Mouse (Mus musculus): ENCODE data around the gene Top1. TPM values are rescaled to one million over a fixed set of nuclear protein-coding genes. Genes with fewer than 3 reads are reported as not detected.

The Top1 gene
- polyA plus RNA-seq, 1 experiment from 2014 or later = 65.3 TPM

DNA sequence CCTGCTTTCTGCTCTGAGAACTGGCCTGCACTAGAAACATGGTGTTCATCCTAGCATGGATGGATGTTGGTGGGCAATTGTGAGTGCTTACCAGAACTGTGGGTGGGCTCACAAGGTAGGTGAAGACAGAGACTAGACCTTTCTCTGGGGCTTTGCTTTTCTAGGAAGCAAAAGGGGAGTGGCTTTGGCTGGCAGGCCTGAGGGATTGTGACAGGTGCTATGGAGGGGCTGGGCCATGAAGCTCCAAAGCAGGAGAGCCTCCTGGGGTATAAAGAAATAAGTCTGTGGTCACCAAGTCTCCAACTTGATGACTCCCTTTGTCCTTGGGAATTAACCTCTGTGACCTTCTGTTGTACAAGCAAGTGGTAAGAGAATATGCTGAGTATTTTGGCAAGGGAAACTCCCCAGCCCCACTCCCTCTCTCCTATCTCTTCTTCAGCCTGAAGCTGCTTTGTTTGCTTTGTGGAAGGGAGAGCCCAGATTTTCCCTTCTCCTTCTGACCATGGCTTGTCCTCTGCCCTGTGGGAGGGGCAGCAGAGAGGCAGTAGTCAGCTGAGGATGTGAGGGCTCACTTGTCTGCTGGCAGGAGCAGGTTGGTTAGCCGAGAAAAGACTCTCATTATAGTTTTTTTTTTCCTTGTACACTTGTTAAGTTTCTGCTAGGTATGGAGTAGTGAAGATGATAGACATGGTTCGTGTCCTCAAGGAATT is 94.1 kb downstream of the Top1 start:
- H3K4me2 ChIP-seq (replicated peaks) = no peak overlapping the region

DNA sequence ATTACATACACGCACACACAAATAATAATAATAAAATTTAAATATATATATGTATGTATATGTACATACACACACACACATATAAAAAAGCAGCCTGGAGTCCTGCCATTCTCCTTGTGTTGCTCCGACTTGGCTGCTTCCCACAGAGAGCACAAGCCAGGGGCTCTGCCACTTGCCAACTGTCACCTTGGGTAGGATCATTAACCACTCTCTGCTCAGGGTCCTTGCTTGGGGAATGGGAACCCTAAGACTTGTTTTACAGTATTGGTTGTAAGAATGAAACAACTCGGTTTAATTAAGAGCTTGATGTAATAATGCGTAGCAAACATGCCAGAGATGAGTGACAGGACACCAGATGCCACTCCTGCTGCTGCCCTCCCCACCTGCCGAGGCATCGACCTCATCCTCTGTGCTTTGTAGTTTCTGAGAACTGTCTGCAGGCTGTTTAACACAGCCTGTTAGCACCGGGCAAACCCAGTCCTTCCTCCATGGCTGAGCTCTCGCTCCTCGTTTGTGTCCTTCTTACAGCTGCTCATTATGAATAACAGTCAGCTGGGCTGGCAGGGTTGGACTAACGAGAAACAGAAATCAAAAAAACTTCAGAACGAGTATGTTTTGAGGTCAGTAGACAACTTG is 95.0 kb downstream of the Top1 start:
- Histone ChIP-seq H3K9me3 (no peaks in the 10 kb centered on the region), H3K4me1 (replicated peaks) (peaks cover 46% of the 10 kb centered on the region), H3K4me3 (replicated peaks) (no peak overlapping the region), H3K27ac (0 out of 2 replicates have a peak overlapping the region, but pooled peaks have one; percentile 37), H3K4me2 (replicated peaks) (no peak overlapping the region), H3K9ac (no peak overlapping the region), H3K36me3 (peaks cover 6% of the 10 kb centered on the region; the same call in 1 of the 2 replicates), H3K27me3 (replicated peaks) (no peaks in the 10 kb centered on the region)
- no peak for ATAC-seq
- 72% methylated on average over 11 of the region's 11 CpGs for WGBS

More for the DNA sequence above, 94.1 kb downstream of the Top1 start:
- Histone ChIP-seq H3K27ac (peak overlapping the region; percentile 37), H3K27me3 (replicated peaks) (no peaks in the 10 kb centered on the region), H3K36me3 (peaks cover 8% of the 10 kb centered on the region; the same call in 1 of the 2 replicates), H3K9me3 (no peaks in the 10 kb centered on the region), H3K4me1 (replicated peaks) (peaks cover 50% of the 10 kb centered on the region), H3K9ac (no peak overlapping the region), H3K4me3 (replicated peaks) (no peak overlapping the region)
- 51% methylated on average over 2 of the region's 2 CpGs for WGBS
- ATAC-seq = peak; percentile 64

DNA sequence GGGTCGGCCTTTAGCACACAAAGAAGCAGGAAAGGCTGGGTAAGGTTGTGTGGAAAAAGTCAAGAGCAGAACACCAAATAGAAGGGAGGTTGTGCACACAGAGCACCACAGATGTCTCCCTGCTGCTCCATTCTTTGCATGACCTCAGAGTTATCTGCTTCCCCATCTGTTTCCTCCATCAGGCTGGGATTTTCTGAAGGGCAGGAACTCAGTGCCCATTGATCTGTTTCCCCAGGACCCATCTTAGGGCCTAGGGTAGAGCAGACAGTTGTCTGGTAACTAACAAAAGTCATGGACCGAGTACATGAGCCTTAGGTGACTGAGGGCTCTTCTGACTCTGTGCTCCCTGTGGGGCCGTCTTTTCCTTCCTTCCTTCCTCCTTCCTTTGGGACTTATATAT is 95.9 kb downstream of the Top1 start:
- WGBS = 66% methylated on average over 3 of the region's 3 CpGs
- Histone ChIP-seq H3K27ac (0 out of 2 replicates have a peak overlapping the region, but pooled peaks have one; percentile 5), H3K4me2 (replicated peaks) (no peak overlapping the region), H3K9me3 (no peaks in the 10 kb centered on the region), H3K4me3 (replicated peaks) (no peak overlapping the region), H3K27me3 (replicated peaks) (no peaks in the 10 kb centered on the region), H3K4me1 (replicated peaks) (peaks cover 42% of the 10 kb centered on the region), H3K9ac (no peak overlapping the region), H3K36me3 (no peaks in the 10 kb centered on the region)
- no peak for ATAC-seq

- Histone ChIP-seq H3K27ac (0 out of 2 replicates have a peak overlapping the region, but pooled peaks have one; percentile 17), H3K36me3 (no peaks in the 10 kb centered on the region), H3K27me3 (replicated peaks) (no peaks in the 10 kb centered on the region), H3K4me2 (replicated peaks) (no peak overlapping the region), H3K4me1 (replicated peaks) (peaks cover 42% of the 10 kb centered on the region), H3K9ac (no peak overlapping the region), H3K4me3 (replicated peaks) (no peak overlapping the region), H3K9me3 (no peaks in the 10 kb centered on the region)
- WGBS = 46% methylated on average over 1 of the region's 1 CpGs
- no peak for ATAC-seq
Observed at GRCm38 (mm10) chr2:160742161-160742609, 96.5 kb downstream of the Top1 start.

DNA sequence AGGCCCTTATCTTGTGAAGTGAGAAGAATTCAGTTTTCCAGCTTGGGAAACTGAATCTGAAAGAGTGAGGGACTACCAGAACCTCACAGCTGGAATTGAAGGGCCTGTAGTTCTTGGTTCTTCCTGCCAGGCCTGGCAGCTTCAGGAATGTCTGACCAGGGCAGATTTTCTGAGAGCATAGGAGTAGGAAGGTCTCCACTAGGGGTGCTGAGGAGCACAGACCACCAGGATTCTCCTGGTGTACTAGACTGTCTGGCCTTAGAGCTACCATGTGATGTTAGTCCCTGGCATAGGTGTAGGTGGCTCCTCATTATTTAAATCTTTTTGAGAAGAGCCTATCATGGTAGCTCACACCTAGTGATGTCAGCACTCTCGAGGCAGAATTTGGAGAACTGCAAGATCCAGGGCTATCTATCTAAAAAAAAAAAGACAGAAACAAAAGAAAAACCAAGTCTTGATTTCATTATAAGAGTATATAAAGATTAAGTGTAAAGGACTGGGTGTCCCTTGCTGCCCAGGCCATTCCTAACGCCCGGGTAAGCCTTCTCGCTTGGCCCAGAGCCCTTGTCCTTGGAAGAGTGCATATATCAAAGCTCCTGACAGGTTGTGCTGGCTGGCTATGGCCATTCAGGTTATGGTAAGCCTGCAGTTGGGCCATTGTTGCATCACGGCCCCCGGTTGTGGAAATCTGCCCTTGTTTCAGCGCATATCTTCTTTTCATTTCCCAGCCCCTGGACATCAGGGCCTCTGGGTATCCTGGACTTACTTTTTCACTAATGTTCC is 98.5 kb downstream of the Top1 start:
- no peak overlapping the region for H3K4me3 ChIP-seq (replicated peaks)
- WGBS = 77% methylated on average over 7 of the region's 7 CpGs
- H3K27ac ChIP-seq = no peak overlapping the region
- H3K9me3 ChIP-seq = no peaks in the 10 kb centered on the region
- H3K27me3 ChIP-seq (replicated peaks) = no peaks in the 10 kb centered on the region
- ATAC-seq = no peak
- H3K36me3 ChIP-seq = peaks cover 11% of the 10 kb centered on the region
- H3K4me2 ChIP-seq (replicated peaks) = no peak overlapping the region
- peaks cover 26% of the 10 kb centered on the region for H3K4me1 ChIP-seq (replicated peaks)
- H3K9ac ChIP-seq = no peak overlapping the region

- H3K27ac ChIP-seq = no peak overlapping the region
- peaks cover 14% of the 10 kb centered on the region for H3K36me3 ChIP-seq
- H3K9me3 ChIP-seq = no peaks in the 10 kb centered on the region
- WGBS = 78% methylated on average over 5 of the region's 5 CpGs
- no peak overlapping the region for H3K4me3 ChIP-seq (replicated peaks)
- H3K27me3 ChIP-seq (replicated peaks) = no peaks in the 10 kb centered on the region
- H3K9ac ChIP-seq = no peak overlapping the region
- no peak overlapping the region for H3K4me2 ChIP-seq (replicated peaks)
- peaks cover 20% of the 10 kb centered on the region for H3K4me1 ChIP-seq (replicated peaks)
- ATAC-seq = no peak
Observed at GRCm38 (mm10) chr2:160744823-160745210, 99.1 kb downstream of the Top1 start.

DNA sequence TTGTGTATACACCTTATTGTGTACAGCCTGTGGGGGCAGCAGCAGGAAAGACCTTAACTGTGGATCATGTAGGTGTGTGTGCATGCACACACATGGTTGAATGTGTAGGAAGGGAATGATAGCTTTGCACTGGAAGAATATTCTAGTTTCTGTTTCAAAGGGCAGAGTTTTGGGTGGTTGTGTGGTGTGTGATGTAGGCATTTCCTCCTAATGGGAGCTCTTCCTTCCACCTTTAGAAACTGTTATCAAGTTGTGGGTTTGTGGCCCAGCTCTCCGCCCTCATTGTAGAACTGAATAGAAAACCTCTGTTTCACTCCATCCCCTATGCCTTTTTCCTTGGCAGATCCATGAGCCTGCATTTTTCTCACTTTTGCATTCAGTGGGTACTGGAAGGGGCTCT is 99.8 kb downstream of the Top1 start:
- no peak for ATAC-seq
- WGBS = 90% methylated on average over 1 of the region's 1 CpGs
- Histone ChIP-seq H3K4me1 (replicated peaks) (peaks cover 14% of the 10 kb centered on the region; the same call in 1 of the 2 replicates), H3K9ac (no peak overlapping the region), H3K27me3 (replicated peaks) (no peaks in the 10 kb centered on the region), H3K4me2 (replicated peaks) (no peak overlapping the region), H3K4me3 (replicated peaks) (no peak overlapping the region), H3K36me3 (peaks cover 16% of the 10 kb centered on the region), H3K27ac (no peak overlapping the region), H3K9me3 (no peaks in the 10 kb centered on the region)

- no peak for ATAC-seq
- no peak overlapping the region for H3K4me3 ChIP-seq (replicated peaks)
- H3K4me1 ChIP-seq (replicated peaks) = peaks cover 10% of the 10 kb centered on the region; the same call in 1 of the 2 replicates
- no peak overlapping the region for H3K27ac ChIP-seq
- 95% methylated on average over 5 of the region's 5 CpGs for WGBS
- no peaks in the 10 kb centered on the region for H3K27me3 ChIP-seq (replicated peaks)
- H3K4me2 ChIP-seq (replicated peaks) = no peak overlapping the region
- no peak overlapping the region for H3K9ac ChIP-seq
- no peaks in the 10 kb centered on the region for H3K9me3 ChIP-seq
- H3K36me3 ChIP-seq = peaks cover 24% of the 10 kb centered on the region
Observed at GRCm38 (mm10) chr2:160746637-160747036, 100.9 kb downstream of the Top1 start.

- peaks cover 24% of the 10 kb centered on the region for H3K36me3 ChIP-seq
- no peak overlapping the region for H3K4me3 ChIP-seq (replicated peaks)
- H3K4me2 ChIP-seq (replicated peaks) = no peak overlapping the region
- H3K9me3 ChIP-seq = no peaks in the 10 kb centered on the region
- H3K27ac ChIP-seq = no peak overlapping the region
- H3K27me3 ChIP-seq (replicated peaks) = no peaks in the 10 kb centered on the region
- no peak for ATAC-seq
- no peak overlapping the region for H3K9ac ChIP-seq
- peaks cover 6% of the 10 kb centered on the region; the same call in 1 of the 2 replicates for H3K4me1 ChIP-seq (replicated peaks)
- WGBS = 86% methylated on average over 10 of the region's 10 CpGs
Observed at GRCm38 (mm10) chr2:160747075-160747474, 101.4 kb downstream of the Top1 start.

GRCm38 (mm10) chr2:160756583-160757203 is 111.0 kb downstream of the Top1 start:
- no peak for ATAC-seq
- H3K4me3 ChIP-seq (replicated peaks) = no peak overlapping the region
- no peaks in the 10 kb centered on the region for H3K27me3 ChIP-seq (replicated peaks)
- 89% methylated on average over 6 of the region's 6 CpGs for WGBS
- H3K4me2 ChIP-seq (replicated peaks) = no peak overlapping the region
- H3K4me1 ChIP-seq (replicated peaks) = no peaks in the 10 kb centered on the region
- peaks cover 45% of the 10 kb centered on the region for H3K36me3 ChIP-seq
- H3K9me3 ChIP-seq = no peaks in the 10 kb centered on the region
- no peak overlapping the region for H3K9ac ChIP-seq
- H3K27ac ChIP-seq = no peak overlapping the region

DNA sequence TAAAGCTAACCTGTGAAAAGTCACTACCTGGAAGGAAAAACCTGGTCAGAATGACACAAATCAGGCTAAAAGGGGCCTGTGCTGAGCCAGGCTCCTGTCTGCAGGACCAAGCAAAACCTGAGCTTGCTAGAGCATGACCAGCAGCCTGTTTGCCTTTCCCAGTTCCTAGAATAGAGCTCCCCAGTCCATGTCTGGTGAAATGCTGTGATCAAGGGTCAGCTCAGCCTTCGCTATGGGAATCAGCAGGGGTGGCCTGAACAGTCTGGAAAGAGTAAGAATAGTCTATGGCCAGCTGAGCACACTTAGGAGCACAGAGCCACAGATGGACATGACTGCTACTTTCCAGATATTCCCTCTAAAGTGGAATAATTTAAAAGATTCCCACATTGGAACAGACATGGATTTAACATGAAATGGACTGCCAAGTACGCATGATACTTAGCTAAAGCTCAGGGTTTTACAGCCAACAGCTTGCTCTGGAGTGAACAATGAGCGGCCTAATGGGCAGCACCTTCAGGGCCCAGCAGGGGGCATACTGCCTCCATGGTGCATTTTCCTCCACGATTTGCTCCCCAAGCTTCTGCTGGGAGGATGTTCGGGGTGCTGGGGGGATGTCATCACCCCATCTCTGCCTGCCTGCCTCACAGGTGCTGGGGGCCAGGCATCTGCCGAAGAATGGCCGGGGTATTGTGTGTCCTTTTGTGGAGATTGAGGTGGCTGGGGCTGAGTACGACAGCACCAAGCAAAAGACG is 114.9 kb downstream of the Top1 start:
- Histone ChIP-seq H3K4me2 (replicated peaks) (no peak overlapping the region), H3K9me3 (no peaks in the 10 kb centered on the region), H3K4me3 (replicated peaks) (no peak overlapping the region), H3K27ac (no peak overlapping the region), H3K9ac (no peak overlapping the region), H3K4me1 (replicated peaks) (no peaks in the 10 kb centered on the region), H3K36me3 (peaks cover 40% of the 10 kb centered on the region), H3K27me3 (replicated peaks) (no peaks in the 10 kb centered on the region)
- 85% methylated on average over 9 of the region's 9 CpGs for WGBS
- no peak for ATAC-seq

Measured in intestine, embryonic 15.5 days (tissue).